Mouse (Mus musculus) midbrain, embryonic 11.5 days (tissue): Measurements from ENCODE around the gene Aamp. TPM values are rescaled to one million over a fixed set of nuclear protein-coding genes. Genes with fewer than 3 reads are reported as not detected.
A peak's percentile ranks its signal among the peaks of the same experiment; 100 is the strongest.
"Not testable (repeated sequence)": the region's sequence is repeated elsewhere in the genome, so short reads cannot be mapped to it uniquely, and the experiment has no call there.

Experiments used
- ATAC-seq: fragments of 200-750 bp; cut with Nextera tagmentation; 2 replicates; pipeline ENCODE4 v1.8.0; 2017; ENCODE audit warnings: moderate TSS enrichment, moderate library complexity; ENCODE audit not compliant: low FRiP score
- DNase-seq: peaks from one replicate; pipeline ENCODE4 v3.0.0; 2015; ENCODE audit warnings: low spot score; ENCODE audit errors: missing footprints
- H3K27ac ChIP-seq: fragments of 300-500 bp; sonication (generic); 2 replicates; pipeline ENCODE4 v1.5.1; 2014; ENCODE audit warnings: low read depth, low read length
- H3K27me3 ChIP-seq: fragments of 300-500 bp; sonication (generic); 2 replicates; pipeline ENCODE4 v1.6.1; 2014; ENCODE audit warnings: mild to moderate bottlenecking, low read length, moderate library complexity, mixed read lengths; ENCODE audit not compliant: control insufficient read depth, insufficient read depth
- H3K36me3 ChIP-seq: fragments of 300-500 bp; sonication (generic); 2 replicates; pipeline ENCODE4 v1.6.1; 2014; ENCODE audit warnings: mild to moderate bottlenecking, low read length, moderate library complexity, mixed read lengths; ENCODE audit not compliant: control insufficient read depth, insufficient read depth
- H3K4me1 ChIP-seq: fragments of 300-500 bp; sonication (generic); 2 replicates; pipeline ENCODE4 v1.6.1; 2014; ENCODE audit warnings: low read length; ENCODE audit not compliant: control insufficient read depth, insufficient read depth
- H3K4me2 ChIP-seq: fragments of 300-500 bp; sonication (generic); 2 replicates; pipeline ENCODE4 v1.6.1; 2014; ENCODE audit warnings: mild to moderate bottlenecking, moderate library complexity
- H3K4me3 ChIP-seq: fragments of 300-500 bp; sonication (generic); 2 replicates; pipeline ENCODE4 v1.5.1; 2014; ENCODE audit warnings: low read depth, low read length
- H3K9ac ChIP-seq: fragments of 300-500 bp; sonication (generic); 2 replicates; pipeline ENCODE4 v1.6.1; 2014; ENCODE audit warnings: low read length
- H3K9me3 ChIP-seq: fragments of 300-500 bp; sonication (generic); 2 replicates; pipeline ENCODE4 v1.6.1; 2016; ENCODE audit warnings: low read length; ENCODE audit not compliant: control insufficient read depth
- WGBS: fragments of 180-500 bp; shearing (Covaris S2); extraction: QIAGEN DNeasy Blood & Tissue Kit; methylation state at CpG from one replicate; pipeline ENCODE4 v1.1.7; 2014; 5-methylcytosine and 5-hydroxymethylcytosine counted together
- polyA plus RNA-seq: library from polyadenylated mRNA; unstranded; fragments of >200 nt; fragmentation: Nextera tagmentation; extraction: Ambion mirVana; gene quantifications from 2 replicates; pipeline ENCODE4 v1.2.1, GENCODE M21; 2014

Aamp gene
- polyA plus RNA-seq, 1 experiment from 2014 or later = 186 TPM

DNA sequence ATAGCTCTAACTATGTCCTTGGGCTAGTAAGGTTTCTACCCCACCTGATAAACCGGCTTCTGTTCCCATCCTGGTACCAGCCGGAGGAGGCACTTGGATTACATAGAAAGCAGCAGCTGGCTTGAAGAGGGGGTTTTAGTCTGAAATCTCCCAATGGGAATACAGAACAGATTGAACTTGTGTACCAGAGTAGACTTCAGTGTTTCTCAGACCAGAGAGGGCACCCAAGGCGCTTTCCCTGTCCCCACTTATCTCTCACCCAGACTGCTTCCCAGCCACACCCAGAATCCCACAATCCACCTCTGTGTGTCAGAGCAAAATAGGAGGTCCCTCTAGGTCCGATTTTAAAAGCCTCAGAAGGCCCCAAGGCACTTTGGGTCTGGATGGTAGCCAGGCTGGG is 3.8 kb upstream of the Aamp start:
- H3K27me3 ChIP-seq = no peaks in the 10 kb centered on the region

DNA sequence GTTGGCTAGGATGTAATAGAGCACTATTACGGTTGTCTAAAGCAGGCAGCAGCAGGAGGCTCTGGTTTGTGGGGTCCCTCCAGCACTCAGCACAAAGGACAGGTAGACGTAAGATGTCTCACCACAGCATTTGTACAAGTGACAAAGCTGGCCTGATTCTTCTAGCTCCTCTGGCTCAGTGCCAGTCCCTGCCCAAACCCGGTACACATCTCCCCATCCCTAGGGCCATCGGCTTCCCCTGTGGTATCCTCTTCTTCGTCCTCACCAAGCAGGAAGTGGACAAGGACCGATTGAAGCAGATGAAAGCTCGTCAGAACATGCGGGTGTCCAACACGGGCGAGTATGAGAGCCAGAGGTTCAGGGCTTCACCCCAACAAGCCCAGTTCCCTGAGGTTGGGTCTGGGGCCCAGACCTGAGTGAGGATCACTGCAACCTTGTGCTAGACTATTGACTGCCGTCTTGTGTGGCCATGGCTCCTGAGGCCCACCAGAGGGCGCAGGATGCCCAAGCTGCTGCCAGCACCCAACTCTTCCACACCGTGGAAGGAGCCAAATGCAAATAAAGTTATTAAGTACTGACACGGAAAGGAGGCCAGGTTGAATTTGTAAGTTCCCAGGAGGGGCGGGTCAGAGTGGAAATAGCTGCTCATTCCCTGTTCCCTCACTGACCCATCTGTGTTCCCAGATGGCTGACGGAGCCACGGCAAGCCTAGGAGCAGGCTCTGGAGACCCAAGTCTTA is 2.5 kb upstream of the Aamp start:
- H3K36me3 ChIP-seq, H3K27me3 ChIP-seq, H3K9ac ChIP-seq, H3K9me3 ChIP-seq, H3K4me2 ChIP-seq, H3K4me3 ChIP-seq, ATAC-seq, H3K27ac ChIP-seq: not testable (repeated sequence)
- WGBS = 63% methylated on average over 15 of the region's 17 CpGs
- DNase-seq = peak; percentile 85
- H3K4me1 ChIP-seq = peaks cover 11% of the 10 kb centered on the region

More for the DNA sequence above, 3.8 kb upstream of the Aamp start:
- no peak overlapping the region for H3K4me3 ChIP-seq
- DNase-seq (no peak), ATAC-seq (no peak)
- H3K9me3 ChIP-seq = no peaks in the 10 kb centered on the region
- H3K9ac ChIP-seq = no peak overlapping the region
- H3K36me3 ChIP-seq = no peaks in the 10 kb centered on the region
- no peak overlapping the region for H3K4me2 ChIP-seq
- peaks cover 11% of the 10 kb centered on the region for H3K4me1 ChIP-seq
- no peak overlapping the region for H3K27ac ChIP-seq
- WGBS = 80% methylated on average over 4 of the region's 4 CpGs

DNA sequence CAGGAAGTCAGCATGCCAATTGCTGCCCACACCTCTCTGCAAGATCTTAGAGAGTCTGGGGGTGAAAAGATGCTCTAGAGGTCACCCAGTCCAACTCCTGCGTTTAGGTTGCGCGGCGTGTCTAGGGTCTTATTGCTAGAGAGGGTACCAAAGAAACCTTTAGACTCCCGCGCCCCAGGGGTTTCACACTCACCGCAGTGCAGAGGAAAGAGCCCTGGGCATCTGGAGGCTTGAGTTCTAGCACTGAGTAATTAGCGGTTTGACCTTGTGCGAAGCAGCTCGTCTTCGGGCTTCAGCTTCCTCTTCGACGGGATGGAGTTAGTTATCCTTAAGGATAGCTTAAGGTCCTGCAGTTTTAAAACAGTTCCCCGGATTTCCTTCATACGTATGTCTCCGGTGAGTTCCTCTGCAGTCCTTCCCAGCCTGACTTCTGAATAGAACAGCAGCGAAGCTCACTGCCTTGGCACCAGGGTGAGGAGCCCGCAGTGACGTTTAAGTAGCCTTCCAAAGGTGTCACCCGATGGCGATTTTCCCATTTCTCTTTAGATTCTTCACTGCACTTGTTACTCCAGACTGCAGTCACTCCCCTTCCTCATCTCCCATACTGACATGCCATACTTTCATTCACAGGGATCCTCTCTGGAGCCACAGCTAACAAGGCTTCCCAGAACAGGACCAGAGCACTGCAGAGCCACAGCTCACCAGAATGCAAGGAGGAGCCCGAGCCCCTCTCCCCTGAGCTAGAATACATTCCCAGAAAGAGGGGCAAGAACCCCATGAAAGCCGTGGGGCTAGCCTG is 873 bp upstream of the Aamp start:
- peaks cover 11% of the 10 kb centered on the region for H3K4me1 ChIP-seq
- H3K4me2 ChIP-seq = peak overlapping the region; percentile 78
- H3K27me3 ChIP-seq = no peaks in the 10 kb centered on the region
- no peak; the same call in 1 of the 2 replicates for ATAC-seq
- WGBS = 2% methylated on average over 22 of the region's 23 CpGs
- no peaks in the 10 kb centered on the region for H3K9me3 ChIP-seq
- H3K4me3 ChIP-seq = peak overlapping the region; percentile 73
- no peak for DNase-seq
- peak overlapping the region; percentile 71 for H3K9ac ChIP-seq
- no peak overlapping the region for H3K27ac ChIP-seq
- H3K36me3 ChIP-seq = peaks cover 21% of the 10 kb centered on the region

DNA sequence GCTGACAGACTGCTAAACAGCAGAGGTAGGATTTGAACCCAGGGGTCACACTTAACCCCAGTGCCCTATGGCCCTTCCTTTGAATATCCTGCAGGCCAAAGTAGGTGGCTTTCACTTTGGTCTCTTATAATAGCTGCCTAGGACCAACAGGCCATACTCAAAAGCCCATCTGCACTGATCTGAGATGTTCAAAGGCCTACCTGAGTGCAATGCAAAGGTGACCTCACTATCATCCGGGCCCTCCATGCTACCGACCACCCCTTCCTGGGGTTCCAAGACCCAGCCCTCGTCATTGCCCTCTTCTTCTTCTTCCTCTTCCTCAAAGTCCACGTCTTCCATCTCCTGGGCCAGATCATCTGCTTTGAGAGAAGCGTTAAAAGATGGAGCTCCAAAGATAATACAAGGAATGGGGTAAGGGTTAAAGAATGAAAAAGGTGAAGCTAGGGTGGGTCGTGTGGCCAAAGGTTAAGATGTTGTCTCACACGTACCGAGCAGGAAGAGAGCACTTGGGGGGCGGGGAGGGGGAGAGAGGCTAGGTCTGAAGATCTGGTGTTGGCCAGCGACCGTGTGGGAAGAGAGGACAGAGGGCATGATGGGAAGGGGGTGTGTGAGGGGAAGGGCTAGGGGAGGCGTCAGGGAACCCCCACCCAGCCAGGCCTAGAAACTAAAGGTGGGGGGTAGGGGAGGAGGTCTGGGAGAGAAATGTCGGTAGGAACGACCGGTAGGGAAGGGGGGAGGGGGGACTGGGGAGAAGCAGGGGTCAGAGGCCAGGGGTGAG is 663 bp downstream of the Aamp start:
- peak overlapping the region; percentile 73 for H3K4me3 ChIP-seq
- DNase-seq = peak; percentile 82
- H3K27me3 ChIP-seq = no peaks in the 10 kb centered on the region
- WGBS = 13% methylated on average over 15 of the region's 15 CpGs
- peak overlapping the region; percentile 76 for H3K9ac ChIP-seq
- H3K9me3 ChIP-seq = no peaks in the 10 kb centered on the region
- peak overlapping the region; percentile 48; the same call in 1 of the 2 replicates for H3K27ac ChIP-seq
- H3K4me2 ChIP-seq = peak overlapping the region; percentile 81
- H3K36me3 ChIP-seq = peaks cover 25% of the 10 kb centered on the region
- H3K4me1 ChIP-seq = peaks cover 11% of the 10 kb centered on the region
- ATAC-seq = peak; percentile 49

DNA sequence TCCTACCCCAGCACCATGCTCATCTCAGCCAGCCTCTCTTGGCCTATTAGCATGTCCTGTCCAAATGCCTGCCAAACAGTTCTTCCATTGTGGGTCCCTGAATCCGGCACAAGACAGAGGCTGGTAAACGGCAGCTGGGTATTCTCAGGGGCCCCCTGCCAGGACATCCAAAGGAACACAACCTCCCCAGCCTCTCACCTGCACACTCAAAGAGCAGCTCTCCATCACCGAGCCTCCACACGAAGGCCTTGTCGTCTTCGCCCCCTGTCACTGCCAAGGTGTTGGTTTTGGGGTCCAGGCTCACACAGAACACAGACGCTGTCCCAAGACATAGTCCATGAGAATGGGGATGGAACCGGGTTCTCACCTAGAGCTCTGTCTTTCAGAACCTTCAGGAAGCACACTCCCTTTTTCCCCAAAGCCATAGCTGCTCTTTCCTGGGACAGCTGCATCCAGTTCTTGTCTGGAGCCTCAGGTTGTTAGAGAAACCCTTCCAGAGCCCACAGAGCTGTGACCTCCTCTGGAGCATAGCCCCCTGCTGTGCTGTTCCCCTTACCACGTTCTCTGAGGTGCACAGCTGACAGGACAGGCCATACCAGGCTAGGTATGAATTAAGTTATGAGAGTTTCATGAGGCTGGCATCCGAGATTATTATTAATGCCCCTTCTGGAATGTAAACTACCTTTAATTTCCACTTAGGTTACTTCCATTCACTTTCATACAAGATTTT is 1.5 kb downstream of the Aamp start:
- Histone ChIP-seq H3K9me3 (no peaks in the 10 kb centered on the region), H3K4me2 (no peak overlapping the region), H3K9ac (no peak overlapping the region), H3K27me3 (no peaks in the 10 kb centered on the region), H3K4me3 (no peak overlapping the region), H3K36me3 (peaks cover 25% of the 10 kb centered on the region), H3K27ac (no peak overlapping the region), H3K4me1 (peaks cover 11% of the 10 kb centered on the region)
- 90% methylated on average over 10 of the region's 10 CpGs for WGBS
- no peak for ATAC-seq
- no peak for DNase-seq

DNA sequence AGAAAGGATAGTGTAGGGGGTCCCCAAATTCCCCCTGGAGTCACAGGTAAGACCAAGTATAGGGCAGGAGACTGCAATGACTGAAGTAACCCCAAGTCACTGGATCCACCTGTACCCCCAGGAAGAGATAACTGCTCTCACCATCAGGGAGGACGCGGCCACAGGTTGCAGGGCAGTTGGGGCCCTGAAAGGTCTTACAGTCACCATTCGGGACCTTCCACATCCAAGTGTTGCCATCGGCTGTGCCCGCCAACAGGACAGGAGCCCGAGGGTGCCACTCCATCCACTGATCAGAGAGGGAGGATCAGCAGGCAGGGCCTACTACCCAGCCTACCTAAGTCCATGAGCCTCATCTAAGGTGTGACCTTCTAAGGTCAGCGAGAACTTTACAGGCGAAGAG is 2.7 kb downstream of the Aamp start:
- H3K27ac ChIP-seq = no peak overlapping the region
- H3K27me3 ChIP-seq = no peaks in the 10 kb centered on the region
- H3K36me3 ChIP-seq = peaks cover 25% of the 10 kb centered on the region
- H3K4me3 ChIP-seq = no peak overlapping the region
- ATAC-seq (no peak), DNase-seq (no peak)
- H3K4me1 ChIP-seq = peaks cover 11% of the 10 kb centered on the region
- H3K9me3 ChIP-seq = no peaks in the 10 kb centered on the region
- H3K9ac ChIP-seq = no peak overlapping the region
- 94% methylated on average over 8 of the region's 8 CpGs for WGBS
- no peak overlapping the region for H3K4me2 ChIP-seq

DNA sequence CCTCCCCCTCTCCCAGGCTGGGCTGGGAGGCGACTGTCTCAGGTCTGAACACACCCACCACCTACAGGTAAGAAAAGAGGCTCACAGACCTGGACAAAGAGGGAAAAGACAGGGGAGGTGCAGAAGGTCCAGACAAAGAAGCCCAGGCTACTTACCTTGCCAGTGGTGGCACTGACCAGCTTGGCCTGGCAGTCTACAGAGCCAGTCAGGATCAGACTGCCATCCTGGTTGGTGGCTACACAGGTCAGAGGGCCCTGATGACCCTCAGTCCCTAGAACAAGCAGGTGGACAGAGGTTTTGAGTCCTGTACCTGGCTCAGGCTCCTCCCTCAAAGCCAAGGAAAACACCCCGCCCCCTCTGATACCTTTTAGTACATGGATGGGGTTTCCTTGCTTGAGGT is 3.2 kb downstream of the Aamp start:
- Histone ChIP-seq H3K27ac (no peak overlapping the region), H3K4me2 (no peak overlapping the region), H3K4me3 (no peak overlapping the region), H3K27me3 (no peaks in the 10 kb centered on the region), H3K9me3 (no peaks in the 10 kb centered on the region), H3K36me3 (peaks cover 25% of the 10 kb centered on the region), H3K4me1 (peaks cover 11% of the 10 kb centered on the region), H3K9ac (no peak overlapping the region)
- 80% methylated on average over 2 of the region's 2 CpGs for WGBS
- DNase-seq = no peak
- no peak for ATAC-seq

DNA sequence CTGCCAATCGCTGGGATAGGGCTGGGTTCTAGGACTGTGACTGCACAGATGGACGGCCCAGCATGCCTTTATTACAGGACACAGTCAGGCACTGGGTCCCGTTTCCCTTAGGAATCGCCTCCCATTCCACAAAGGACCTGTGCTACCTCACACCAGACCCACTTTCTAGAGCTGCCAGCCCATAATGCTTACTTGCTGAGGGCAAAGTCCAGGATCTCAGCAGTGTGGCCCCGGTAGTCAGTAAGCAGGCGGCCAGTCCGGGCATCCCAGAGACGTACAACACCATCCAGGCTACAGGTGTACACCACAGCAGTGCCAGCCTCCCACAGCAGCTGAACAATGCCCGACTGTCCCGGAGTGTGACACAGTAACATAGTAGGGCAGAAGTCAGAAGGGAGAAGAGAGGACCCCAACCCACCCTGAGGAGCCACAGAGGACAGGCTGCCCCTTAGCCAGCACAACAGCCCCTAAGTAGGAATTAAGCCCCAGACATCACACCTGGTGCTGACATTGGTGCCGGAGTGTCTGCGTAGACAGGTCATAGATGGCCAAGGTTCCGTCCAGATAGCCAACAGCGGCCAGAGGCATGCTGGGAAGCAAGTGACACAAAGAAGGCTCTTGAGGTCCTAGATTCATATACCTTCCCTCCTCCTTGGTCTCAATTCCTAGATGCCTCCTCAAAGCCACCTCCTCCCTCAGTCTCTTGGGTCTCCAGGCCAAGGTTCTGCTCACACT is 3.8 kb downstream of the Aamp start:
- peaks cover 25% of the 10 kb centered on the region for H3K36me3 ChIP-seq
- H3K4me3 ChIP-seq = no peak overlapping the region
- H3K27ac ChIP-seq = no peak overlapping the region
- no peaks in the 10 kb centered on the region for H3K9me3 ChIP-seq
- H3K9ac ChIP-seq = no peak overlapping the region
- ATAC-seq (no peak), DNase-seq (no peak)
- 90% methylated on average over 14 of the region's 14 CpGs for WGBS
- H3K4me2 ChIP-seq = no peak overlapping the region
- peaks cover 9% of the 10 kb centered on the region for H3K4me1 ChIP-seq
- no peaks in the 10 kb centered on the region for H3K27me3 ChIP-seq
